Mouse (Mus musculus): ENCODE data around the gene Zdhhc23.

DNA sequence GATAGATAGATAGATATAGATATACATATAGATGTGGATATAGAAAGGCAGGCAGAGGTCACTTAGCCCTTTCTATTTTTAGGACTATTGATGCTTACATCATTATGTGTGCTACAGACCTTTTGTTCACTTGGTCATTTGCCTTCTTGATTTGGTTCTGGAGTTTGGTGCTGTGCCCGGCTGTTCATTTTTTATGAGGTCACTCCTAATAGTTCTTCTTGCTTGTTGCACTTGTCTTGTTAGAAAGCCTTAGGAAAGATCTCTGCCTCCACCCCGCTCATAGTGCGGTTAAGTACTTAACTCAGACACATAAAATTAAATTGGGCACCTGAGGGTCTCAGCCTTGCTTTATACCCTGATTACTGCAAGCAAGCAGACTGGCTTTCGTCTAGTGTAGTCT, 38.7 kb downstream of the Zdhhc23 start:
- no peak for TF ChIP-seq CTCF (IDR thresholded peaks at IDR 0.05; ENCODE audit: insufficient read depth, low read length)
- no peak for TF ChIP-seq POLR2A (IDR thresholded peaks at IDR 0.05; ENCODE audit: borderline replicate concordance, extremely low read depth, low read depth, low read length)

Measured in lung, adult 2 months (tissue).